Mouse (Mus musculus) olfactory bulb, adult 2 months (tissue): Measurements from ENCODE around the gene Cdkn2d.

Experiments
- CTCF ChIP-seq: fragments of 200-500 bp; IDR thresholded peaks from 2 replicates; pipeline ENCODE4 v1.5.1; 2012; ENCODE audit warnings: low read depth, mild to moderate bottlenecking, low read length, moderate library complexity; ENCODE audit not compliant: insufficient read depth
- POLR2A ChIP-seq: fragments of 200-500 bp; IDR thresholded peaks from 2 replicates; pipeline ENCODE4 v1.6.1; 2012; ENCODE audit warnings: mild to moderate bottlenecking, low read depth, low read length, moderate library complexity; ENCODE audit not compliant: insufficient read depth

- no peak for TF ChIP-seq POLR2A
- TF ChIP-seq CTCF, result no peak
Observed at GRCm38 (mm10) chr9:21327569-21327968, 36.4 kb upstream of the Cdkn2d start.
